Mouse (Mus musculus) inflammation-experienced regulatory T-cells, adult 16 weeks (primary cell): ENCODE measurements around the gene Phf7. TPM values are rescaled to one million over a fixed set of nuclear protein-coding genes. Genes with fewer than 3 reads are reported as not detected.

Experiments used
- polyA plus RNA-seq: library from polyadenylated mRNA; unstranded; fragments of 100-300 nt; shearing (Covaris generic); gene quantifications from one replicate; pipeline ENCODE4 v1.2.1, GENCODE M21; 2017

Gene Phf7
- 15.6 TPM for polyA plus RNA-seq

GRCm38 (mm10) chr14:31251084-31251604 is at the start of gene Phf7, which contains the start of gene Bap1:
Gene Phf7 (minus strand): TSS chr14:31251317.
Gene Bap1 (plus strand): TSS chr14:31251450.

GRCm38 (mm10) chr14:31217666-31218065 is 33.5 kb downstream of the Phf7 start, which contains the start of gene Sema3g:
Gene Sema3g (plus strand): TSS chr14:31217860.

GRCm38 (mm10) chr14:31216846-31217245 is 34.3 kb downstream of the Phf7 start, which contains the start of gene Nisch:
Gene Nisch (minus strand): TSS chr14:31216946.

GRCm38 (mm10) chr14:31208084-31208483 is 43.0 kb downstream of the Phf7 start, which contains the start of gene Tnnc1:
Gene Tnnc1 (plus strand): TSS chr14:31208312.

Other genes with a start within 250 kb of the Phf7 start
- gene Glt8d1, start 249.9 kb downstream of the Phf7 start, polyA plus RNA-seq, result 9.1 TPM
- 339 TPM for gene Spcs1, start 249.6 kb downstream of the Phf7 start, polyA plus RNA-seq
- 52.6 TPM for gene Pbrm1, start 232.2 kb downstream of the Phf7 start, polyA plus RNA-seq
- 77.3 TPM for gene Gnl3, start 232.2 kb downstream of the Phf7 start, polyA plus RNA-seq
- 60.7 TPM for gene Smim4, start 122.4 kb downstream of the Phf7 start, polyA plus RNA-seq
- gene Nt5dc2, start 120.3 kb downstream of the Phf7 start, polyA plus RNA-seq, result 0.45 TPM
- gene Stab1, start 82.7 kb downstream of the Phf7 start, polyA plus RNA-seq, result 3.5 TPM
- gene Tnnc1, start 43.0 kb downstream of the Phf7 start, polyA plus RNA-seq, result not detected
- gene Nisch, start 34.4 kb downstream of the Phf7 start, polyA plus RNA-seq, result 201 TPM
- not detected for gene Sema3g, start 33.5 kb downstream of the Phf7 start, polyA plus RNA-seq
- gene Bap1, start 133 bp upstream of the Phf7 start, polyA plus RNA-seq, result 112 TPM
- gene Dnah1, start 72.6 kb upstream of the Phf7 start, polyA plus RNA-seq, result not detected
- gene Capn7, start 85.3 kb upstream of the Phf7 start, polyA plus RNA-seq, result 32.2 TPM
- gene Sh3bp5, start 184.8 kb upstream of the Phf7 start, polyA plus RNA-seq, result 40.5 TPM
- 38.0 TPM for gene Eaf1, start 243.1 kb upstream of the Phf7 start, polyA plus RNA-seq
- gene Mettl6, start 243.7 kb upstream of the Phf7 start, polyA plus RNA-seq, result 77.1 TPM